Mouse (Mus musculus) kidney, postnatal 36 days (tissue): ENCODE results near the gene Radil.

Experiments
- DNase-seq, 2 experiments: peaks; one replicate each; pipeline ENCODE4 v3.0.0; 2021 to 2022; ENCODE audit warnings: mixed read lengths in 2 of 2

The Radil gene

GRCm38 (mm10) chr5:142550706-142551652, at the start of gene Radil:
Radil (minus strand) TSS chr5:142551098.
- DNase-seq = peak; percentile 88 to 92

GRCm38 (mm10) chr5:142597648-142598390, 46.9 kb upstream of the Radil start:
- DNase-seq = peak; percentile 34 to 35

GRCm38 (mm10) chr5:142596723-142597122, 45.8 kb upstream of the Radil start:
- DNase-seq = no peak

- no peak for DNase-seq
Measured at GRCm38 (mm10) chr5:142595698-142596097, 44.8 kb upstream of the Radil start.

GRCm38 (mm10) chr5:142590953-142591616, 40.2 kb upstream of the Radil start:
- no peak for DNase-seq

GRCm38 (mm10) chr5:142583616-142584126, 32.8 kb upstream of the Radil start:
- no peak for DNase-seq

- DNase-seq = peak; percentile 33 to 69
Measured at GRCm38 (mm10) chr5:142581517-142581916, 30.6 kb upstream of the Radil start.

GRCm38 (mm10) chr5:142578192-142578591, 27.3 kb upstream of the Radil start:
- no peak for DNase-seq

- DNase-seq = peak in 1 of 2 experiments; percentile 17
Measured at GRCm38 (mm10) chr5:142576832-142577231, 25.9 kb upstream of the Radil start.

GRCm38 (mm10) chr5:142574323-142575057, 23.6 kb upstream of the Radil start:
- no peak for DNase-seq

- DNase-seq = no peak
Measured at GRCm38 (mm10) chr5:142564606-142565005, 13.7 kb upstream of the Radil start.

- no peak for DNase-seq
Measured at GRCm38 (mm10) chr5:142560261-142560660, 9.4 kb upstream of the Radil start.

- peak; percentile 37 to 84 for DNase-seq
Measured at GRCm38 (mm10) chr5:142557397-142558067, 6.6 kb upstream of the Radil start.

GRCm38 (mm10) chr5:142556721-142557120, 5.8 kb upstream of the Radil start:
- DNase-seq = no peak

GRCm38 (mm10) chr5:142555866-142556265, 5.0 kb upstream of the Radil start:
- no peak for DNase-seq

- DNase-seq = peak; percentile 1 to 6
Measured at GRCm38 (mm10) chr5:142549961-142550705, 765 bp downstream of the Radil start.

GRCm38 (mm10) chr5:142549441-142549840, 1.5 kb downstream of the Radil start:
- DNase-seq = no peak

GRCm38 (mm10) chr5:142547066-142547465, 3.8 kb downstream of the Radil start:
- DNase-seq = no peak

GRCm38 (mm10) chr5:142546344-142546743, 4.6 kb downstream of the Radil start:
- no peak for DNase-seq

GRCm38 (mm10) chr5:142545014-142545795, 5.7 kb downstream of the Radil start:
- no peak for DNase-seq
